Mouse (Mus musculus) ES-Bruce4 (cell line): ENCODE measurements around the gene Med1. TPM values are rescaled to one million over a fixed set of nuclear protein-coding genes. Genes with fewer than 3 reads are reported as not detected.

Source experiments
- H3K27ac ChIP-seq: 2 replicates; pipeline ENCODE4 v1.5.1; 2012; ENCODE audit warnings: low read length, inconsistent platforms; ENCODE audit not compliant: insufficient read depth
- H3K27me3 ChIP-seq: 2 replicates; pipeline ENCODE4 v1.6.1; 2012; ENCODE audit warnings: mild to moderate bottlenecking, low read length, inconsistent platforms; ENCODE audit not compliant: control insufficient read depth, poor library complexity, insufficient read depth, severe bottlenecking
- H3K36me3 ChIP-seq: 2 replicates; pipeline ENCODE4 v1.6.1; 2012; ENCODE audit warnings: inconsistent platforms, mild to moderate bottlenecking, low read length, moderate library complexity; ENCODE audit not compliant: control insufficient read depth, poor library complexity, insufficient read depth, severe bottlenecking
- H3K4me1 ChIP-seq: one replicate; pipeline ENCODE4 v1.8.1; 2011; ENCODE audit warnings: low read length; ENCODE audit not compliant: control insufficient read depth, insufficient read depth
- H3K4me3 ChIP-seq: 2 replicates; pipeline ENCODE4 v1.5.1; 2011; ENCODE audit warnings: low read depth, mild to moderate bottlenecking, low read length
- H3K9ac ChIP-seq: 2 replicates; pipeline ENCODE4 v1.6.1; 2012; ENCODE audit warnings: low read depth, mild to moderate bottlenecking, inconsistent platforms; ENCODE audit not compliant: poor library complexity, severe bottlenecking
- H3K9me3 ChIP-seq: replicated peaks from 2 replicates; pipeline ENCODE4 v1.6.1; 2012; ENCODE audit warnings: mild to moderate bottlenecking, low read length, inconsistent platforms; ENCODE audit not compliant: control insufficient read depth, poor library complexity, insufficient read depth, severe bottlenecking
- CTCF ChIP-seq: IDR thresholded peaks from one replicate; pipeline ENCODE4 v1.8.1; 2011; ENCODE audit warnings: low read depth, low read length
- EP300 ChIP-seq: IDR thresholded peaks from 2 replicates; pipeline ENCODE4 v1.6.1; 2011; ENCODE audit warnings: low read depth, low read length; ENCODE audit not compliant: insufficient read depth
- POLR2A ChIP-seq: IDR thresholded peaks from one replicate; pipeline ENCODE4 v1.8.1; 2011; ENCODE audit warnings: low read length; ENCODE audit not compliant: insufficient read depth
- polyA plus RNA-seq: library from polyadenylated mRNA; stranded (reverse); fragments of >200 nt; gene quantifications from 2 replicates; pipeline ENCODE4 v1.2.4, GENCODE M21; 2011; ENCODE audit warnings: low read depth; ENCODE audit not compliant: missing spikeins, insufficient read depth, insufficient read length

Med1 gene
- polyA plus RNA-seq, 1 experiment = 57.5 TPM

- no peak overlapping the region for H3K4me3 ChIP-seq
- no peak overlapping the region for H3K9ac ChIP-seq
- no peak overlapping the region for H3K27ac ChIP-seq
- peaks cover 2% of the 10 kb centered on the region for H3K4me1 ChIP-seq
- no peak for TF ChIP-seq POLR2A
- no peak for TF ChIP-seq CTCF
- no peak for TF ChIP-seq EP300
- no peaks in the 10 kb centered on the region for H3K9me3 ChIP-seq
- H3K27me3 ChIP-seq = no peaks in the 10 kb centered on the region
- H3K36me3 ChIP-seq = no peaks in the 10 kb centered on the region
Observed at GRCm38 (mm10) chr11:98137836-98138235, 55.3 kb downstream of the Med1 start.

- H3K9me3 ChIP-seq = no peaks in the 10 kb centered on the region
- no peaks in the 10 kb centered on the region for H3K36me3 ChIP-seq
- no peaks in the 10 kb centered on the region for H3K27me3 ChIP-seq
- H3K9ac ChIP-seq = no peak overlapping the region
- no peak for TF ChIP-seq POLR2A
- no peak for TF ChIP-seq CTCF
- TF ChIP-seq EP300 = no peak
- H3K4me1 ChIP-seq = peaks cover 2% of the 10 kb centered on the region
- H3K4me3 ChIP-seq = no peak overlapping the region
- no peak overlapping the region for H3K27ac ChIP-seq
Observed at GRCm38 (mm10) chr11:98134951-98135350, 58.1 kb downstream of the Med1 start.

GRCm38 (mm10) chr11:98123424-98123823 is 69.7 kb downstream of the Med1 start:
- Histone ChIP-seq H3K36me3 (no peaks in the 10 kb centered on the region), H3K9me3 (no peaks in the 10 kb centered on the region), H3K4me1 (peaks cover 1% of the 10 kb centered on the region), H3K27ac (no peak overlapping the region), H3K9ac (no peak overlapping the region), H3K27me3 (no peaks in the 10 kb centered on the region), H3K4me3 (no peak overlapping the region)
- TF ChIP-seq POLR2A (no peak), EP300 (no peak), CTCF (no peak)

- TF ChIP-seq POLR2A = no peak
- H3K36me3 ChIP-seq = peaks cover 9% of the 10 kb centered on the region
- H3K27me3 ChIP-seq = no peaks in the 10 kb centered on the region
- H3K27ac ChIP-seq = no peak overlapping the region
- H3K4me1 ChIP-seq = no peaks in the 10 kb centered on the region
- no peak overlapping the region for H3K4me3 ChIP-seq
- no peaks in the 10 kb centered on the region for H3K9me3 ChIP-seq
- no peak overlapping the region for H3K9ac ChIP-seq
Observed at GRCm38 (mm10) chr11:98114363-98114762, 78.7 kb downstream of the Med1 start.

DNA sequence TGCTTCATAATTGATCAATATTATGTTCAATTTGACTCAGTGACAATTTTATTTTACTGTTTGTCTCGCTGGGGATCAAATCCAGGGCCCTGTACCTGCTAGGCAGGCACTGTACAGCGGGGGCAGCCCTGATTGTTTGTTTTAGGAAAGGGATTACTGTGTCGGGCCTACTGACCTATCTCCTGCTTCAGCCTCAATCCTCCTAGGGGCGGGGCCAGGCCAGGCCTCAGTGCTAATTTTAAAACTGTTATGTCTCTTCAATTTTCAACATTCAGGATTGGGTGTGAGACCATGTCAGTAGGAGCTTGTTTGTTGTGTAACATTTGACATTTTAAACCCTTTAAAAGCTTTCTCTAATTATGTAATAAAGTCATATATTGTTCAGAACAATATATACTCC is 79.6 kb downstream of the Med1 start:
- Histone ChIP-seq H3K9me3 (no peaks in the 10 kb centered on the region), H3K9ac (no peak overlapping the region), H3K27ac (no peak overlapping the region), H3K36me3 (peaks cover 11% of the 10 kb centered on the region), H3K4me1 (no peaks in the 10 kb centered on the region), H3K4me3 (no peak overlapping the region), H3K27me3 (no peaks in the 10 kb centered on the region)
- TF ChIP-seq POLR2A (no peak), CTCF (no peak), EP300 (no peak)

DNA sequence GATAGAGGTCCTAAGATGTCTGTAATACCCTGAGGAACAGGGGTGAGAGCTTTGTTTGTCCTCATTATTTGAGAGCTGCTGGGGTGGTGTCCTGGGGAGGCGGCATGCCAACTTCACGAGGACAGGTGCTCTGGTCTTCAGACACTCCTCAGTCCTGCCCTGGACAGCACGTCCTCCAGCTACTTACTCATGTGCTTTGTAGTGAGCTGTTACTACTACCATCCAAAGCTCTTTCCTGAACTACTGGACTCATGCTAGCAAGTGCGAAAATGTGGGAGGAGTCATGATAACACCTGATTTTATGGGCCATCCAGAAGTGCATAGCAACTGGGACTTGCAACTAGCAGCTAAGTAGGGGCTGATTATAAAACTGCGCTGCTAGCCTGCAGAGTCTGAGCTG is 83.4 kb downstream of the Med1 start:
- Histone ChIP-seq H3K9me3 (no peaks in the 10 kb centered on the region), H3K4me1 (no peaks in the 10 kb centered on the region), H3K27ac (no peak overlapping the region), H3K4me3 (no peak overlapping the region), H3K9ac (no peak overlapping the region), H3K36me3 (peaks cover 15% of the 10 kb centered on the region), H3K27me3 (no peaks in the 10 kb centered on the region)
- TF ChIP-seq CTCF = no peak
- TF ChIP-seq POLR2A = no peak
- no peak for TF ChIP-seq EP300

Other genes with a start within 250 kb of the Med1 start
- gene Plxdc1, start 206.8 kb downstream of the Med1 start, polyA plus RNA-seq = 3.0 and 3.3 TPM in 2 replicates
- gene Arl5c, start 197.1 kb downstream of the Med1 start, polyA plus RNA-seq = 2.8 and 3.6 TPM in 2 replicates
- 5.2 and 6.3 TPM in 2 replicates for gene Cacnb1, start 170.3 kb downstream of the Med1 start, polyA plus RNA-seq
- gene Rpl19, start 166.6 kb downstream of the Med1 start, polyA plus RNA-seq = 2,020 and 2,244 TPM in 2 replicates
- gene Stac2, start 139.8 kb downstream of the Med1 start, polyA plus RNA-seq = 5.6 and 9.6 TPM in 2 replicates
- gene Fbxl20, start 42.9 kb downstream of the Med1 start, polyA plus RNA-seq = 44.5 and 45.8 TPM in 2 replicates
- 52.5 and 53.6 TPM in 2 replicates for gene Cdk12, start 9.8 kb upstream of the Med1 start, polyA plus RNA-seq
- not detected in 2 replicates for gene Neurod2, start 136.4 kb upstream of the Med1 start, polyA plus RNA-seq
- gene Ppp1r1b, start 155.1 kb upstream of the Med1 start, polyA plus RNA-seq = 1.1 and 1.5 TPM in 2 replicates
- gene Stard3, start 165.1 kb upstream of the Med1 start, polyA plus RNA-seq = 12.2 and 16.8 TPM in 2 replicates
- gene Tcap, start 190.5 kb upstream of the Med1 start, polyA plus RNA-seq = not detected in 2 replicates
- gene Pnmt, start 193.2 kb upstream of the Med1 start, polyA plus RNA-seq = not detected in 2 replicates
- gene Pgap3, start 207.2 kb upstream of the Med1 start, polyA plus RNA-seq = 4.5 and 5.0 TPM in 2 replicates
- 11.0 and 12.4 TPM in 2 replicates for gene Erbb2, start 219.2 kb upstream of the Med1 start, polyA plus RNA-seq
- gene Mien1, start 245.7 kb upstream of the Med1 start, polyA plus RNA-seq = 65.1 and 67.2 TPM in 2 replicates